Mouse (Mus musculus) retina, embryonic 14.5 days (tissue): ENCODE measurements around the gene Pbx2.

Source experiments
- DNase-seq: peaks from one replicate; pipeline ENCODE4 v3.0.0-alpha.2; 2015; ENCODE audit warnings: low spot score

Pbx2 gene

GRCm38 (mm10) chr17:34629796-34630603, 38.9 kb downstream of the Pbx2 start:
- no peak for DNase-seq

- no peak for DNase-seq
Observed at GRCm38 (mm10) chr17:34630761-34631301, 39.8 kb downstream of the Pbx2 start.

GRCm38 (mm10) chr17:34631647-34632046, 40.6 kb downstream of the Pbx2 start:
- DNase-seq: no peak

- peak; percentile 75 for DNase-seq
Observed at GRCm38 (mm10) chr17:34632261-34632691, 41.2 kb downstream of the Pbx2 start.

- DNase-seq: no peak
Observed at GRCm38 (mm10) chr17:34635671-34636070, 44.6 kb downstream of the Pbx2 start.

GRCm38 (mm10) chr17:34637459-34637858, 46.4 kb downstream of the Pbx2 start:
- no peak for DNase-seq

- DNase-seq: no peak
Observed at GRCm38 (mm10) chr17:34639461-34640255, 48.6 kb downstream of the Pbx2 start.

GRCm38 (mm10) chr17:34640778-34641601, 49.9 kb downstream of the Pbx2 start:
- peak; percentile 70 for DNase-seq

- no peak for DNase-seq
Observed at GRCm38 (mm10) chr17:34641945-34642344, 50.9 kb downstream of the Pbx2 start.

GRCm38 (mm10) chr17:34643379-34643778, 52.3 kb downstream of the Pbx2 start:
- DNase-seq: no peak

GRCm38 (mm10) chr17:34643944-34644343, 52.9 kb downstream of the Pbx2 start:
- no peak for DNase-seq

GRCm38 (mm10) chr17:34644608-34645007, 53.5 kb downstream of the Pbx2 start, which contains the start of gene Fkbpl:
Fkbpl (plus strand) TSS chr17:34644764.
- peak; percentile 98 for DNase-seq

- no peak for DNase-seq
Observed at GRCm38 (mm10) chr17:34645256-34645829, 54.3 kb downstream of the Pbx2 start.

GRCm38 (mm10) chr17:34645831-34646511, 54.9 kb downstream of the Pbx2 start:
- no peak for DNase-seq
